Mouse (Mus musculus) G1E (cell line): Measurements from ENCODE around the gene Lfng.

ENCODE experiments used
- CTCF ChIP-seq: IDR thresholded peaks from 2 replicates; pipeline ENCODE4 v1.5.1; 2012; ENCODE audit warnings: low read depth, low read length, inconsistent platforms, mixed read lengths
- GATA1 ChIP-seq: IDR thresholded peaks from 2 replicates; pipeline ENCODE4 v1.6.1; 2012; ENCODE audit warnings: borderline replicate concordance, low read length, inconsistent platforms, mixed read lengths
- GATA2 ChIP-seq: IDR thresholded peaks from 2 replicates; pipeline ENCODE4 v1.6.1; 2012; ENCODE audit warnings: low read depth, low read length, inconsistent platforms, borderline replicate concordance
- POLR2AphosphoS5 ChIP-seq: IDR thresholded peaks from 2 replicates; pipeline ENCODE4 v1.6.1; 2012; ENCODE audit warnings: low read depth, low read length, inconsistent platforms; ENCODE audit not compliant: insufficient replicate concordance
- TAL1 ChIP-seq: conservative IDR thresholded peaks from 2 replicates; pipeline ENCODE4 v1.6.1; 2012; ENCODE audit warnings: low read depth, low read length, inconsistent platforms, mixed read lengths

DNA sequence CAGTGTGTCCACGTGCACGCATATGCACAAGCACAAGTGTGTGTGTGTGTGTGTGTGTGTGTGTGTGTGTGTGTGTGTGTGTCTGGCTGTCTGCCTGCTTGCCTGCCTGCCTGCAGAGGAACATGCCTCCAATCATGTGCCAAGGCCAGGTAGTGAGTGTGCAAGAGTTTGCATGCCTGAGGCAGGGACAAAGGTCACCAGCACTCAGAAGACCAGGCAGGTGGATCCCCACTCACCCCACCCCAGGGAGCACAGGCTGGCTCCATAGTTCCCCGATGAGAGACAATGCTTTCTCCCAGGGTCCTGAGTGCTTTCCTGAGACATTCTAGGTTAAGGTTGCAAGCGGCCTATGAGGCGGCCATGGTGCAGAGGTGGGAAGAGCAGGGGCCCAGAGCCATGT is 17.1 kb downstream of the Lfng start:
- TF ChIP-seq CTCF, result no peak
- no peak for TF ChIP-seq POLR2AphosphoS5
- TF ChIP-seq GATA2, result no peak
- TF ChIP-seq GATA1, result no peak
- TF ChIP-seq TAL1, result no peak
